Mouse (Mus musculus) midbrain, postnatal 0 days (tissue): ENCODE data around the gene Gtf2h1. TPM values are rescaled to one million over a fixed set of nuclear protein-coding genes. Genes with fewer than 3 reads are reported as not detected.

ENCODE experiments used
- ATAC-seq: fragments of 200-750 bp; cut with Nextera tagmentation; 2 replicates; pipeline ENCODE4 v1.8.0; 2017; ENCODE audit warnings: moderate number of reproducible peaks, mild to moderate bottlenecking, moderate TSS enrichment, moderate library complexity; ENCODE audit not compliant: low FRiP score
- DNase-seq: peaks from one replicate; pipeline ENCODE4 v3.0.0-alpha.2; 2015; ENCODE audit warnings: low spot score
- H3K27ac ChIP-seq: fragments of 300-500 bp; sonication (generic); 2 replicates; pipeline ENCODE4 v1.5.1; 2014; ENCODE audit warnings: low read depth, mild to moderate bottlenecking, low read length, mixed read lengths
- H3K27me3 ChIP-seq: fragments of 300-500 bp; sonication (generic); 2 replicates; pipeline ENCODE4 v1.6.1; 2014; ENCODE audit warnings: low read length, control low read depth, mixed read lengths; ENCODE audit not compliant: insufficient read depth
- H3K36me3 ChIP-seq: fragments of 300-500 bp; sonication (generic); 2 replicates; pipeline ENCODE4 v1.6.1; 2014; ENCODE audit warnings: low read length, control low read depth, mixed read lengths; ENCODE audit not compliant: insufficient read depth
- H3K4me1 ChIP-seq: fragments of 300-500 bp; sonication (generic); 2 replicates; pipeline ENCODE4 v1.6.1; 2014; ENCODE audit warnings: mild to moderate bottlenecking, control low read depth, antibody characterized with exemption, low read length, mixed read lengths; ENCODE audit not compliant: insufficient read depth
- H3K4me2 ChIP-seq: fragments of 300-500 bp; sonication (generic); 2 replicates; pipeline ENCODE4 v1.6.1; 2014; ENCODE audit warnings: low read depth, mild to moderate bottlenecking, low read length, mixed read lengths; ENCODE audit not compliant: poor library complexity, severe bottlenecking
- H3K4me3 ChIP-seq: fragments of 300-500 bp; sonication (generic); 2 replicates; pipeline ENCODE4 v1.5.1; 2014; ENCODE audit warnings: low read depth, mild to moderate bottlenecking, low read length, moderate library complexity
- H3K9ac ChIP-seq: fragments of 300-500 bp; sonication (generic); replicated peaks from 2 replicates; pipeline ENCODE4 v1.6.1; 2014; ENCODE audit warnings: mild to moderate bottlenecking, low read length, moderate library complexity, mixed read lengths; ENCODE audit not compliant: poor library complexity, severe bottlenecking
- H3K9me3 ChIP-seq: fragments of 300-500 bp; sonication (generic); 2 replicates; pipeline ENCODE4 v1.6.1; 2016; ENCODE audit warnings: low read length, control low read depth
- CTCF ChIP-seq: IDR thresholded peaks from 2 replicates; pipeline ENCODE4 v1.5.1; 2016; ENCODE audit warnings: antibody characterized with exemption, mild to moderate bottlenecking
- WGBS: fragments of 180-500 bp; shearing (Covaris S2); extraction: QIAGEN DNeasy Blood & Tissue Kit; methylation state at CpG from one replicate; pipeline ENCODE4 v1.1.7; 2014; 5-methylcytosine and 5-hydroxymethylcytosine counted together
- polyA plus RNA-seq: library from polyadenylated mRNA; unstranded; fragments of >200 nt; fragmentation: Nextera tagmentation; extraction: Ambion mirVana; gene quantifications from 2 replicates; pipeline ENCODE4 v1.2.1, GENCODE M21; 2015
- total RNA-seq: library from RNA; depleted of rRNA; stranded (reverse); fragments of >200 nt; gene quantifications from 2 replicates; pipeline ENCODE4 v1.2.3, GENCODE M21; 2014

Gene Gtf2h1
- total and polyA plus RNA-seq, 2 experiments from 2014 or later = 32.9 to 38.2 TPM

DNA sequence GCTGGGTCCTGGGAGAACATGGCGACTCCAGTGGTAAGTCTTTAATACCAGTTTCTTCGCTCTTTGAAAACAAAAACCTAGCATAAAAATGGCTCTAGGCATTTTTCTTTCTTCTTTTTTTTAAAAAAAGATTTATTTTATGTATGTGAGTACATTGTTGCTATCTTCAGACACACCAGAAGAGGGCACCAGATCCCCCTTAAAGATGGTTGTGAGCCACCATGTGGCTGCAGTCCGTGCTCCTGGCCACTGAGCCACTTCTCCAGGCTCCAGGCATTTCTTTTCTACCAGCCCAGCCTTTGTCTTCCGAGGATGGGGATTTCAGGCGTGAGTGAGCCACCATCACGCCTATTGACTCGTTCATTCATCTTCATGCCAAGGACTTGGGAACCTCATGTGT, 55.1 kb downstream of the Gtf2h1 start:
- H3K9me3 ChIP-seq = no peaks in the 10 kb centered on the region
- H3K4me1 ChIP-seq = no peaks in the 10 kb centered on the region
- ATAC-seq (no peak), DNase-seq (peak; percentile 18)
- no peak overlapping the region for H3K4me2 ChIP-seq
- H3K4me3 ChIP-seq = no peak overlapping the region
- H3K27ac ChIP-seq = no peak overlapping the region
- TF ChIP-seq CTCF = peak; percentile 26
- WGBS = 55% methylated on average over 7 of the region's 7 CpGs
- peaks cover 51% of the 10 kb centered on the region for H3K36me3 ChIP-seq
- no peaks in the 10 kb centered on the region for H3K27me3 ChIP-seq
- H3K9ac ChIP-seq = no peak overlapping the region

DNA sequence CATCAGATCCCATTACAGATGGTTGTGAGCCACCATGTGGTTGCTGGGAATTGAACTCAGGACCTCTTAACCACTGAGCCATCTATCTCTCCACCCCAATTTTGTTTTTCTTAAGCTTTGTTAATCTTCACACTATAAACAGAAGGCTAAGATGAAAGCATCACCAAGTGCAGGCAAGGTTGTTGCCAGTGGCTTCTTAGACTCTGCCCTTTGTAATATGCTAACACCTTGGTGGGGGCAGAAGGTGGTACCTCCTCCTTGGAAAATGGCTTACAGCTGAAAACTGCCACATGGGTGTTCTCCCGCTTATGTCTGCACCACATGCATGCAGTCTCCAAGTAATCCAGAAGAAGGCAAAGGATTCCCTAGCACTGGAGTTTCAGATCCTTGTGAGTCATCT, 56.8 kb downstream of the Gtf2h1 start:
- ATAC-seq (no peak), DNase-seq (no peak)
- Histone ChIP-seq H3K27me3 (no peaks in the 10 kb centered on the region), H3K9ac (no peak overlapping the region), H3K4me3 (no peak overlapping the region), H3K36me3 (peaks cover 52% of the 10 kb centered on the region), H3K4me1 (no peaks in the 10 kb centered on the region), H3K9me3 (no peaks in the 10 kb centered on the region), H3K4me2 (no peak overlapping the region), H3K27ac (no peak overlapping the region)
- 96% methylated on average over 1 of the region's 1 CpGs for WGBS
- TF ChIP-seq CTCF = no peak

DNA sequence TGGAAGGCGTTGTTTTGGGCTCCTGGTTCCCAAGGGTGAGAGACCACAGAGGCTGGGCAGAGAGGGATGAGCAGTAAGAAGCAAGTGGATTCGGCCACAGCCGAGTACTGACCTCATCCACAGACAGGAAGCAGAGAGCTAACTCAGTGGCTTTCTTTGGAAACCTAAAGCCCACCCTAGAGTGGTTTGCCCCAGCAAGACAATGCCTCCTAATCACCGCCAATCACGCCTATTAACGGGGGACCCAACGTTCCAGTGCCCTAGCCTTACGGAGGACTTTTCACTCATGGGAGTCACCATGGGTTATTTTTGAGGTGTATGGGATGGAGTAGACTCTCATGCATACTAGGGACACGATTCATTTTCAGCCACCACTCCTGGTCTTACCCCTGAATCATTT, 57.5 kb downstream of the Gtf2h1 start:
- Histone ChIP-seq H3K27me3 (no peaks in the 10 kb centered on the region), H3K4me1 (no peaks in the 10 kb centered on the region), H3K9me3 (no peaks in the 10 kb centered on the region), H3K36me3 (peaks cover 52% of the 10 kb centered on the region), H3K27ac (no peak overlapping the region), H3K4me2 (no peak overlapping the region), H3K9ac (no peak overlapping the region), H3K4me3 (no peak overlapping the region)
- TF ChIP-seq CTCF = no peak
- WGBS = 90% methylated on average over 9 of the region's 9 CpGs
- DNase-seq = no peak
- ATAC-seq = no peak

DNA sequence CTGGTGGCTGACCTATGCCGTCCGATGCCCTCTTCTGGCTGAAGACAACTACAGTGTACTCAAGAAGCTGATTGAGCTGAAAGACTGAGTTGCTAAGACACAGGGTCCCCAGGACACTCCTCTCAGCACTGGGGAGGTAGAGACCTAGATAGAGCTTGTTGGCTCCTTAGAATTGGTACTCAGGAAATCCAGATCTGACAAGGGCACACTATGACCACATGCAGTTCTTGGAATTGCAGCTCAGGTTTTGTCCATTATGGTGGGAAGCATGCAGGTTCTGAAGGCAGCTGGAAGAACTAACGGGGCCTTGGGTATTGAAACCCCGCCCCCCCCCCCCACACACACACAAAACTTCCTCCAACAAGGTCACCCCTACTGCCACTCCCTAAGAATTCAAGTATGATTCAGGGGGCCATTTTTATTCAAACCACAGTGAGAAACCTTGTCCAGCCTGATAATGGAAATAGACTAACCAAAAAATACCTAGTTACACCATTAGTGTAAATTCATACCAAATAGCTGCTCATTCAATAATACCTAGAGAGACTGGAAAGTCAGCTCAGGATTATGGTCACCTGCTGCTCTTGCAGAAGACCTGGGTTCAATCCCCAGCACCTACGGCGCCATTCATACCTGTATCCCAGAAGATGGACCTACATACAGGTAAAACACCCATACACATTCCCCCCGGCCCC, 60.1 kb downstream of the Gtf2h1 start:
- H3K27me3 ChIP-seq = no peaks in the 10 kb centered on the region
- DNase-seq (no peak), ATAC-seq (no peak)
- no peak for TF ChIP-seq CTCF
- H3K27ac ChIP-seq = no peak overlapping the region
- H3K9me3 ChIP-seq = no peaks in the 10 kb centered on the region
- H3K4me3 ChIP-seq = no peak overlapping the region
- H3K36me3 ChIP-seq = peaks cover 35% of the 10 kb centered on the region
- H3K9ac ChIP-seq = no peak overlapping the region
- no peak overlapping the region for H3K4me2 ChIP-seq
- 72% methylated on average over 7 of the region's 7 CpGs for WGBS
- H3K4me1 ChIP-seq = no peaks in the 10 kb centered on the region

DNA sequence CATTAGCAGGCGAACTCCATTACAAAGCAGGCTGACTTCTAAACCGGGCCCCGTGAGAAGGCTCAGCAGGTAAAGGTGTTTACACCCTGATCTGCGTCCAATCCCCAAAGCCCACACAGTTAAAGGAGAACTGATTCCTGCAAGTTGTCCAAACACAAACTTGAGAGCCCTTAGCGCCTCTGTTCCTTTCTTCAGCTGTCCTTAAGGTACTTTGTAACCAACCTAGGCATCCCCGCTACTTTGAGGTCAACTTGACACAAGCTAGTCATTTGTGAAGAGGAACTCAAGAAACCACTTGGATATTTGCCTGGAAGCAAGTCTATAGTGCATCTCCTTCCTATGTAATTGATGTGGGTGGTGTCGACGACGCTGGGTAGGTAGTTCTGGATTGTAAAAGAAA, 61.5 kb downstream of the Gtf2h1 start:
- H3K9me3 ChIP-seq = no peaks in the 10 kb centered on the region
- no peak overlapping the region for H3K27ac ChIP-seq
- peaks cover 22% of the 10 kb centered on the region for H3K36me3 ChIP-seq
- H3K4me1 ChIP-seq = no peaks in the 10 kb centered on the region
- H3K4me2 ChIP-seq = no peak overlapping the region
- no peak overlapping the region for H3K4me3 ChIP-seq
- no peak for TF ChIP-seq CTCF
- DNase-seq = no peak
- no peaks in the 10 kb centered on the region for H3K27me3 ChIP-seq
- ATAC-seq = no peak
- WGBS = 84% methylated on average over 9 of the region's 9 CpGs
- H3K9ac ChIP-seq = no peak overlapping the region

DNA sequence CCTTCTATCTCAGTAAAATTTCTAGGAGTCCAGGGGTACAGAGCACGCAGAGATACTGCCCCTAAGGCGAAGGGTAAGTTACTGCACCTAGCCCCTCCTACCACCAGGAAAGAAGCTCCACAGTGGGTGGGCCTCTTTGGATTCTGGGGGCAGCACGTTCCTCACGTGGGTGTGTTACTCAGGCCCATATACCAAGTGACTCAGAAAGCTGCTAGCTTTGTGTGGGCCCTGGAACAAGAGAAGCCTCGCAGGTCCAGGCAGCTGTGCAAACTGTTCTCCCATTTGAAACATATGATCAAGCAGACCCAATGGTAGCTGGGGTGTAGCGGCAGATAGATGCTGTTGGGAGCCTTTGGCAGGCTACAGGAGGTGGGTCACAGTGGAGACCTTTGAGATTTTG, 63.1 kb downstream of the Gtf2h1 start:
- ATAC-seq (no peak), DNase-seq (no peak)
- H3K9me3 ChIP-seq = no peaks in the 10 kb centered on the region
- no peak for TF ChIP-seq CTCF
- no peak overlapping the region for H3K27ac ChIP-seq
- H3K4me3 ChIP-seq = no peak overlapping the region
- H3K9ac ChIP-seq = no peak overlapping the region
- peaks cover 10% of the 10 kb centered on the region for H3K36me3 ChIP-seq
- WGBS = 60% methylated on average over 6 of the region's 6 CpGs
- no peaks in the 10 kb centered on the region for H3K4me1 ChIP-seq
- no peak overlapping the region for H3K4me2 ChIP-seq
- H3K27me3 ChIP-seq = no peaks in the 10 kb centered on the region
